Mouse (Mus musculus) CH12.LX (cell line): Measurements from ENCODE around the gene Bex3.

ENCODE experiments used
- E2F4 ChIP-seq: IDR thresholded peaks from 2 replicates; pipeline ENCODE4 v1.6.1; 2011; ENCODE audit warnings: low read depth, low read length, improper control_type of control experiment; ENCODE audit not compliant: insufficient replicate concordance
- JUND ChIP-seq: conservative IDR thresholded peaks from 2 replicates; pipeline ENCODE4 v1.6.1; 2011; ENCODE audit warnings: low read depth, low read length, improper control_type of control experiment
- MAFK ChIP-seq: IDR thresholded peaks from 2 replicates; pipeline ENCODE4 v1.6.1; 2011; ENCODE audit warnings: low read length, improper control_type of control experiment; ENCODE audit not compliant: insufficient replicate concordance
- MAX ChIP-seq: IDR thresholded peaks from 2 replicates; pipeline ENCODE4 v1.6.1; 2011; ENCODE audit warnings: low read length, improper control_type of control experiment

DNA sequence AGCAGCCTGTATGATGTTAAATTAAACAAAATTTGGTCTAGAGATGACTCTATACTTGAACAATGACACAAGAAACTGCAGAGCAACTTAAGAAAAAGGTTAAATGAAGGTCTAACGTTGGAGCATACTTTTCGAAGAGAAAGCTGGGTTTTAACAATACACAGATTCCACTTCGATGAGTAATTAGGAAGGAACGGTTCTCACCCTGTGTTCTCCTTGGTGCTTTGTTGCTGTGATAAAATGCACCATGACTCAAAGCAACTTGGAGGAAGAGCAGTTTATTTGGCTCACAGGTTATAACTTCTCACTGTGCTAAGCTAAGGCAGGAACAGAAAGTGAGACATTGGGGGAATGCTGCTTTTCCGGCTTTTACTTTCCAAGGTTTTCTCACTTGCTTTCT, 2.3 kb upstream of the Bex3 start:
- no peak for TF ChIP-seq MAX
- no peak for TF ChIP-seq E2F4
- TF ChIP-seq MAFK, result no peak
- no peak for TF ChIP-seq JUND
